Mouse (Mus musculus) heart, embryonic 10.5 days (tissue): ENCODE measurements around the gene Jade1. TPM values are rescaled to one million over a fixed set of nuclear protein-coding genes. Genes with fewer than 3 reads are reported as not detected.

Experiments
- DNase-seq: peaks from one replicate; pipeline ENCODE4 v3.0.0-alpha.2; 2017; ENCODE audit warnings: low spot score
- H3K27ac ChIP-seq: fragments of 300-500 bp; sonication (generic); 2 replicates; pipeline ENCODE4 v1.5.1; 2016; ENCODE audit warnings: mild to moderate bottlenecking
- H3K27me3 ChIP-seq: fragments of 300-500 bp; sonication (generic); 2 replicates; pipeline ENCODE4 v1.6.1; 2016; ENCODE audit warnings: mild to moderate bottlenecking; ENCODE audit not compliant: poor library complexity, insufficient read depth, severe bottlenecking
- H3K36me3 ChIP-seq: fragments of 300-500 bp; sonication (generic); 2 replicates; pipeline ENCODE4 v1.6.1; 2016; ENCODE audit warnings: mild to moderate bottlenecking, moderate library complexity
- H3K4me1 ChIP-seq: fragments of 300-500 bp; sonication (generic); 2 replicates; pipeline ENCODE4 v1.6.1; 2016; ENCODE audit warnings: mild to moderate bottlenecking
- H3K4me3 ChIP-seq: fragments of 300-500 bp; sonication (generic); 2 replicates; pipeline ENCODE4 v1.5.1; 2016; ENCODE audit warnings: mild to moderate bottlenecking, moderate library complexity
- H3K9me3 ChIP-seq: fragments of 300-500 bp; sonication (generic); 2 replicates; pipeline ENCODE4 v1.6.1; 2016; ENCODE audit warnings: mild to moderate bottlenecking, moderate library complexity
- WGBS: fragments of 180-500 bp; shearing (Covaris S2); methylation state at CpG from one replicate; pipeline ENCODE4 v1.1.7; 2016; 5-methylcytosine and 5-hydroxymethylcytosine counted together
- polyA plus RNA-seq: library from polyadenylated mRNA; unstranded; fragments of >200 nt; fragmentation: Nextera tagmentation; extraction: Ambion mirVana; gene quantifications from 2 replicates; pipeline ENCODE4 v1.2.1, GENCODE M21; 2016

Jade1 gene
- polyA plus RNA-seq, 1 experiment from 2014 or later = 13.1 TPM

DNA sequence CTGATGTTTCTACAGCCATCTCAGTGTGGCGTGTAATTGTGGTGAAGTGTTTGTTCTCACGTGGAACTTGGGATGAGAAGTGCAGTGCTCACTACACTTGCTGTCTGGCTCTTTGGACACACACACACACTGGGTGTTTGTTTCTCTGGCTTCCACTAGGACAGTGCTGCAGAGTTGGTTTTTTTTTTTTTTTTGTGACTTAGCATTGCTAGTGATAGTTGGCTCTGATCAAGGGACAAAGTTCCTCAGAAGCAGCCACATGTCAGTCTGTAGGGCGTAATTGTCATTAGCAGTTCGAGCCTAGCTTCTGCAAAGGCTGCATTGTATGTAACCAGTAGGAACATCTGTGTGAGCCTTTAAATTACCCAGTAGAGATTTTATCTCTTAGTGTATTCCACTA lies 16.6 kb downstream of the Jade1 start:
- 81% methylated on average over 4 of the region's 4 CpGs for WGBS
- H3K27me3 ChIP-seq = no peaks in the 10 kb centered on the region
- DNase-seq = no peak
- peaks cover 60% of the 10 kb centered on the region for H3K4me1 ChIP-seq
- no peaks in the 10 kb centered on the region for H3K36me3 ChIP-seq
- H3K27ac ChIP-seq = no peak overlapping the region
- H3K4me3 ChIP-seq = no peak overlapping the region
- H3K9me3 ChIP-seq = no peaks in the 10 kb centered on the region

DNA sequence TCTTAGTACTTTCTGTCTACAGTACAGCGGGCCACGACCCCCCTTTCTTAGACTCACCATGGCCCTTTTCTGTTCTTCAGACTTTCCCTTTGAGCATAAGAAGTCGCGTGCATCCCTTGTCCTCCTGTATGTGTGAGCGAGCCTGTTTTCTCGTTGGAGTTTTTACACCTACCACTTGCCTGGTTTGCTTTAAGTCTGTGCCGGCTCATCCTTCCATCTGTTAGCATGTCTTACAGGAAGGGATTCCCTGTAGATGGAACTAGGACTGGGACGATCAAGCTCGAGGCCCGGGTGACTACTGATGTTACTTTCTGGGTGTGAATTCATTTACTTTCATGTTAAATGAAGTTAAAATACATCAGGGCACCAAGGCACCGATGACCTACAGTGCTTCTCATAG lies 17.4 kb downstream of the Jade1 start:
- no peak overlapping the region for H3K27ac ChIP-seq
- WGBS = 90% methylated on average over 11 of the region's 11 CpGs
- no peak for DNase-seq
- H3K9me3 ChIP-seq = no peaks in the 10 kb centered on the region
- no peak overlapping the region for H3K4me3 ChIP-seq
- no peaks in the 10 kb centered on the region for H3K27me3 ChIP-seq
- H3K4me1 ChIP-seq = peaks cover 66% of the 10 kb centered on the region
- H3K36me3 ChIP-seq = no peaks in the 10 kb centered on the region

DNA sequence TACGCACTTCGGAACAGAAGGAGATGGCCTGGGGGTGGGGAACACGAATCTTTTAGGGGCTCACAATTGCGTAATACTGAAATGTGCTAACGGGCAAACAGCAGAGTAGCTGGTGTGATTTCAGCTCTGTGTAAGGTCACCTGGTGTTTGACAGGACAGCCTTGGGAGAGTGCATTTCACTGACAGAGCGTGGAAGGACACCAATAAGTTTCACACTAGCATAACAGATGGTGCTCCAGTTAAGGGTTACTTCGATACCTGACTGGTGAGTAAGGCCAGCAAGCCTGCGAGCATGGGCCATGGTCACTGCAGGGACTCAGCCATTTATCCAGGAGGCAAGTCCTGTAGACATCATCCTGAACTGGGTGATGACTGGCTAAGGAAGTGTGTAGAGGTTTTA lies 18.7 kb downstream of the Jade1 start:
- H3K27ac ChIP-seq = peak overlapping the region; percentile 73
- no peaks in the 10 kb centered on the region for H3K36me3 ChIP-seq
- H3K4me3 ChIP-seq = no peak overlapping the region
- H3K4me1 ChIP-seq = peaks cover 77% of the 10 kb centered on the region
- no peaks in the 10 kb centered on the region for H3K9me3 ChIP-seq
- H3K27me3 ChIP-seq = no peaks in the 10 kb centered on the region
- no peak for DNase-seq
- WGBS = 67% methylated on average over 8 of the region's 8 CpGs

DNA sequence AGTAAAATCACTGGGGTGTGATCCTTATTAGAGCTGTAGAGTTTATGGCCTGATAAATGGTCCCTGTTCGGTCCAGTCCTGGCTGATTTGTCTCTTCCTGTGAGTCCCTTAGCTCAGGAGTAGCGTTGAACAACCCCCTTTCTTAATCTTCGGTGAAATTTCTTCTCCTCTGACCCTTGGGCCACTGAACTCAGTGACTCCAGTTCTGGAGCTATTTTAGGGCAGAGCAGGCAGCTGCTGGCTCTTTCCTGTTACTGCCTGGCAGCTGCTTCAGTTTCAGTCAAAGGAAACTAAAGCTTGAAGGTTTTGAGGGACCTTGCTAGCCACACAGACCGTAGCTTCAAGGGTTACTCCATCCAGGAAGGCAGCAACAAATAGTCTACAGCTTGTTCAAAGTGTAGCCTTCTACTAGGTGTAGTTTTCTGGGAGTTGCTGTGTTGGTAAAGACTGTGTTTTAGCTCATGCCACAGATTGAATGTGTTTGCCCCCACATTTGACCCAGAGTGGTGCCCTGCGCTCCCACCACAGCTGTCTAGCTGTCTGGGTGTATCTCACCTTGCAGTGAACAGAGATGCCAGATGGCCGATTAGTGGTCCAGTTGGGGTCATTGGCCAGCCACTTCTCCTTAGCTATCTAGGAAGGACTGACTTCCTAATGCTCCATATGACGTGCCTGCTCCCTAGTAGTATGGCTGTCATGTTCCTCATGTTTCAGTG lies 19.3 kb downstream of the Jade1 start:
- H3K9me3 ChIP-seq = no peaks in the 10 kb centered on the region
- H3K27ac ChIP-seq = peak overlapping the region; percentile 73
- no peak for DNase-seq
- WGBS = 44% methylated on average over 7 of the region's 7 CpGs
- no peaks in the 10 kb centered on the region for H3K36me3 ChIP-seq
- peak overlapping the region; percentile 12; the same call in 1 of the 2 replicates for H3K4me3 ChIP-seq
- no peaks in the 10 kb centered on the region for H3K27me3 ChIP-seq
- peaks cover 80% of the 10 kb centered on the region for H3K4me1 ChIP-seq

DNA sequence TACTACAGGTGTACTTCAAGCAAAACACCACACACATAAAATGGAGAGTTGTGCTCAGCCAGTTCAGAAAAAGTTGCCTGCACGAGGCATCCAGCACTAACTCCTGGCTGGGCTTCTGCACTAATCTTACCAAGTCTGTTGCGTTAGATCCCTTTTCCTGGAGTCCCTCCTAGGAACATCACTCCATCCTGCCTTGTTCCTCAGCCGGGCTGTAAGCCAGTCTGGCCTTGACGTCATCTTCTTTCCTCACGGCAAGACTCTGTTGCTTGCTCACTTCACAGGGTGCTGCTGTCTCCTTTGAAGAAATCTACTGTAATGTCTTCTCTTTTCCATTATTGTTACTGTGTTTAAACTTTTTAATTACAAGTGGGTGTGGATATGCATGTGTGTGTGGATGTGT lies 20.4 kb downstream of the Jade1 start:
- H3K36me3 ChIP-seq = no peaks in the 10 kb centered on the region
- H3K9me3 ChIP-seq = no peaks in the 10 kb centered on the region
- no peak for DNase-seq
- H3K27ac ChIP-seq = no peak overlapping the region
- no peaks in the 10 kb centered on the region for H3K27me3 ChIP-seq
- no peak overlapping the region for H3K4me3 ChIP-seq
- 65% methylated on average over 5 of the region's 5 CpGs for WGBS
- H3K4me1 ChIP-seq = peaks cover 76% of the 10 kb centered on the region

DNA sequence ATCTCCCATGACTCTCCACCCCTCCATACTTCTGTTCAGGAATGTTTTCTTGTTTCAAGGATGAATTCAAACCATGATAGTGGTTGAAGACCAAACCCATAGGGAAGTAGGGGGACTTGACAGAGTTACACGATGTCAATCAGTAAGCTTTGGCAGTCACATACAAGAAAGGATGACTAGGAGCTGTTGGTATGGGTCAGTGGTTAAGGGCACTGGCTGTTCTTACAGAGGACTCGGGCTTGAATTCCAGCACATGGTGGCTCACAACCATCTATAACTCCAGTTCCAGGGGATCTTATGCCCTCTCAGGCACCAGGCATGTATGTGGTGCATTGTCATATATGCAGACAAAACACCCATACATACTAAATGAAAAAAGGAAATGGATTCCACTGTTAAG lies 21.7 kb downstream of the Jade1 start:
- Histone ChIP-seq H3K4me3 (no peak overlapping the region), H3K27ac (no peak overlapping the region), H3K4me1 (peaks cover 78% of the 10 kb centered on the region), H3K9me3 (no peaks in the 10 kb centered on the region), H3K36me3 (0 out of 2 replicates have a peak, but pooled peaks cover 3% of the 10 kb centered on the region), H3K27me3 (no peaks in the 10 kb centered on the region)
- no peak for DNase-seq
- WGBS = 92% methylated on average over 2 of the region's 2 CpGs

DNA sequence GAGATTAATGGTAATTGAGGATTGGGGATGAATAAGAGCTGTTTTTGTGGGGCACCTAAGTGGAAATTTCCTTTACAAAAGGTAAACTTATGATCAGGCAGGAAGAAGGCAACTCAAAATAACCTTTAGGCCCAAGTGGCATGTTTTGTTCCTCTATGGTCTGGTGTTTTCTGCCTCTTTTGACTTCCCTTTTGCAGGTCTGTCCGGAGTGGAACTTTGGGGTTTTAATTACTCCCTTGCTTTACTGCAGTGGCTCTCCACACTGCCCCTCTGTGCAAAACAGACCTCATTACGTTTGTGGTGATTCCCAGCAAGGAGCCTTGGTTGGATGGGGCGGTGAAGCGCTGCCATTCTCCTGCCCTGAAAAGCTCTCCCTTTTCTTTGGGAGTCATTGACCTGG lies 24.3 kb downstream of the Jade1 start:
- no peak overlapping the region for H3K27ac ChIP-seq
- no peaks in the 10 kb centered on the region for H3K27me3 ChIP-seq
- 0 out of 2 replicates have a peak, but pooled peaks cover 3% of the 10 kb centered on the region for H3K36me3 ChIP-seq
- no peaks in the 10 kb centered on the region for H3K9me3 ChIP-seq
- WGBS = 65% methylated on average over 4 of the region's 4 CpGs
- H3K4me3 ChIP-seq = no peak overlapping the region
- peaks cover 76% of the 10 kb centered on the region for H3K4me1 ChIP-seq
- DNase-seq = no peak

DNA sequence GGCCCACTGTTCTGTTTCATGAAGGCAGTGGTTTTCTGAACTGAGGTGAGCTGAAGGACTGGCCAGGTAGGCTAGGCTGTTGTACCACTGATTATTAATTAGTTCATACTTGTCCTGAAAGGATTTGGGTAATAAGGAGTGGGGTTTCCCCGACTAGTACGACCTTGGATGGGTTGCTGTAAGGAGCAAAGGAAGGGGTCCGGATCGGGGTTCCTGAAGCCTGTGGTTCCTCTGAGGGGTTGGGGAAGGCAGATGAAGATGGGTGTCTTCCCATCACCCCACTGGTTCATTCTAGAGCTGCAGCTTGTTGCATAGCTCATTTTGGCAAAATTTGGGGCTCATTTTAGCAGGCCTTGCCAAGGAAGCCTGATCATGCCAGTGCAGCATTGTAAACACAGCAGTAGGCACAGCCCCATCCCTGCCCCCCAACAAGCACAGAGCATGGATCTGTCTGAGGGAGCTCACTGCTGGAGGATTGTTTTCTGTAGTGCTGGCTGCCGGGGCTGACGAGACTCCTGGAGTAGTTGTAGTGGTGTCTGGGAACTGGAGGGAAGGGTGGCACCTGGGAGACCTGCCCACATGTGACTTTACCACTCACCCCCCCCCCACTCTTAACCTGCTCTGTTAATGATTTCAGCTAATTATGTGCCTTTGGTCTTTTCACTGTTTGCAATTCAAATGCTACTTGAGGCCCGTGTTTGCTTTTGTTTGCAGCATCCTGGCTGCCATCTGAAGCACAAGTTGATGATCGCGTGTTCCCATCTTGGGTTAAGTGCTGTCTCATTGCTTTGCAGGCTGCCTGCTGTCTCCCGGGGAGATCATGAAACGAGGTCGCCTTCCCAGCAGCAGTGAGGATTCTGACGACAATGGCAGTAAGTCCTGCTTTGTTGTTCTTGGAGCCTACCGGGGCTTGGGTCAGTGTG lies 25.1 kb downstream of the Jade1 start:
- Histone ChIP-seq H3K36me3 (0 out of 2 replicates have a peak, but pooled peaks cover 3% of the 10 kb centered on the region), H3K4me3 (no peak overlapping the region), H3K4me1 (peaks cover 71% of the 10 kb centered on the region), H3K9me3 (no peaks in the 10 kb centered on the region), H3K27ac (no peak overlapping the region), H3K27me3 (no peaks in the 10 kb centered on the region)
- WGBS = 58% methylated on average over 14 of the region's 14 CpGs
- no peak for DNase-seq

DNA sequence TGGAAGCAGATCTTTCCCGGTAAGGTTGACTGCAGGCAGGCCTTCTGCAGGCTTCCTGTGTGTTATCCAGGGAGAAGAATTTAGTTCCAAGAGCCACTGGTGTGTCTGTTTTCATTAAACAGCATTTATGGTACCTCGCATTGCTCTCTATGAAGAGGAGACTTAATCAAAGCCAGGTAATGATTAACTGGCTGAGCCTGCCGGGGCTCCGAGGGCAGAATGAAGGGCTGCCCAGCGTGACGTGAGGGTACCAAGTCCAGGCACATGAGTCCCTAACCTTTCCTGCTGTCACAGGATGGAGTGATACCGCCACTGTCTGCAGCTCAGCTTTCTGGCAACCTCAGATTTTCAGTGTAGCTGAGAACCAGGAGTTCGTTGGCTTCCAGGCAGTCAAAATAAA lies 25.9 kb downstream of the Jade1 start:
- 68% methylated on average over 8 of the region's 8 CpGs for WGBS
- no peak for DNase-seq
- Histone ChIP-seq H3K27me3 (no peaks in the 10 kb centered on the region), H3K9me3 (no peaks in the 10 kb centered on the region), H3K4me1 (peaks cover 64% of the 10 kb centered on the region), H3K27ac (no peak overlapping the region), H3K36me3 (0 out of 2 replicates have a peak, but pooled peaks cover 3% of the 10 kb centered on the region), H3K4me3 (no peak overlapping the region)

DNA sequence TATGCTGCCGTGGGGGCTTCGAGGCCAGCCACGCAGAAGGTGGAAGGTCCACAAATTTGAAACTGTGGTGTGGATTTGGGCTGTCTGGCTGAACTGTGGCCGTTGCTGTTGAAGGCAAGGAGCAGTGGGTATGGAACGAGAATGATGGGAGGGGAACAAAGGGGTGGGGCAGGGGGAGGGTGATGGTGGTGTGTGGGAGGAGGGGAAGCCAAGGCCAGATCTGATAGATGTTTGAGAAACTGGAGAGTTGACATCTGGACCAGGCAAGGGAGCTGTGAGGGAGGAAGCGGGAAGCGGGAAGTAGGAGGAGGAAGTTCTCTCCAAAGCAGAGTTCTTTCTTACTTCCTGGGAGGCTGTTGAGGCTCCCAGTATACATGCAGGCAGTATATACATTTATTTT lies 26.7 kb downstream of the Jade1 start:
- Histone ChIP-seq H3K9me3 (no peaks in the 10 kb centered on the region), H3K4me1 (peaks cover 66% of the 10 kb centered on the region), H3K27me3 (no peaks in the 10 kb centered on the region), H3K36me3 (0 out of 2 replicates have a peak, but pooled peaks cover 3% of the 10 kb centered on the region), H3K27ac (no peak overlapping the region), H3K4me3 (no peak overlapping the region)
- 76% methylated on average over 7 of the region's 7 CpGs for WGBS
- no peak for DNase-seq

DNA sequence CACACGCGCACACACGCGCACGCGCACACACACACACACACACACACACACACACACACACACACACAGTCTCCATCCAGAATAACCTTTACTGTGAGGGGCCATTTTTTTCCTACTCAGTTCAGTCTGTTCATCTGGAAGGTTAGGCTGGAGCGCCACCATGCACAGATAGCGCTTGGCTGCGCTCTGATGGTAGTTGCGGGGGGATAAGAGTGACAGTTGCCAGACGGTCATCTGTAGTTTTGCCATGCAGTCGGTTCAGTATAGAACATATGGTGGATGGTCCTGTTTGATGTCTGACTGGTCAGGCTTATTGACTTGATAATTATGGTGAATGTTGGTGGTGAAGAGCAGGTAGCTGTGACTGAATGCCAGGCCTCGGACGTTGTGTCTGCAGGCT lies 27.6 kb downstream of the Jade1 start:
- no peak overlapping the region for H3K27ac ChIP-seq
- peaks cover 66% of the 10 kb centered on the region for H3K4me1 ChIP-seq
- 0 out of 2 replicates have a peak, but pooled peaks cover 3% of the 10 kb centered on the region for H3K36me3 ChIP-seq

DNA sequence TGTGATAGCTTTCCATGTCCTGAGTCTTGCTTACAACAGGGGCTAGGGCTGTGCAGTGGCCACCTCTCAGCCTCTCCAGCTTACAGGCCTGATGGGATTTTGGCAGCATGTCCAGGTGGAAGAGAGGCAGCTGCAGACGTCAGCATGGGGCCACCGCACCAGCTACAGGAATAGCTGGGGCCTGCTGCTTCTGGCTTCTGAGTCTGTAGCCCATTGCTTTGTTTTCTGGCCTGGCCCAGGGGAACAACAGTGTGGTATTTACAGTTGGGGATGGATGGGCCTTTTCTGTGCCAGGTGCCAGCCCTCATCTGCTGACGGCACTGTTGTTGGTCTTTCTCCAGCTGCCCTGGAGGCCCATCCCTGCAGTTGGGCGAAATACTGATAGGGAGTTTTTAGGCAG lies 28.1 kb downstream of the Jade1 start:
- no peak for DNase-seq
- H3K27ac ChIP-seq = 0 out of 2 replicates have a peak overlapping the region, but pooled peaks have one; percentile 29
- no peaks in the 10 kb centered on the region for H3K27me3 ChIP-seq
- H3K4me3 ChIP-seq = no peak overlapping the region
- 0 out of 2 replicates have a peak, but pooled peaks cover 3% of the 10 kb centered on the region for H3K36me3 ChIP-seq
- peaks cover 64% of the 10 kb centered on the region for H3K4me1 ChIP-seq
- WGBS = 79% methylated on average over 4 of the region's 4 CpGs
- H3K9me3 ChIP-seq = no peaks in the 10 kb centered on the region

More for the DNA sequence above, 27.6 kb downstream of the Jade1 start:
- no peaks in the 10 kb centered on the region for H3K9me3 ChIP-seq
- DNase-seq = no peak
- 87% methylated on average over 14 of the region's 14 CpGs for WGBS
- no peaks in the 10 kb centered on the region for H3K27me3 ChIP-seq
- H3K4me3 ChIP-seq = no peak overlapping the region

DNA sequence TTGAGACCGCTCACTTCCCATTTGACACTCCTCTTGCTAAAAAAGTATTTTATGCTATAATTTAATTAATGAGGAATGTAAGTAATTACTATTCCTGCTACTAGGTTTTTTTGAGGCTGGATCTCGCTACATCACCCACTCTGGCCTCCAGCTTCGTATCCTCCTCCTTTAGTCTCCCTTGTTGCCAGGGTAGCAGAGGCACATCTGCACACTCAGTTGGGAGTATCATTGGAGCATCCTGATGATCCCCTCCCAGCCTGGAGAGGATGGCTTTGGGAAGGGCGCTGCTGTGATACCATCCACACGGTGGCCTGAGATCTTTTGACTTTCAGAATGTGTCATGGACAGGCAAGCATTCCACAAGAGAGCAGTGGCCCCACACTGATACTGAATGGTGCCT lies 30.0 kb downstream of the Jade1 start:
- 78% methylated on average over 5 of the region's 5 CpGs for WGBS
- H3K4me1 ChIP-seq = peaks cover 58% of the 10 kb centered on the region
- no peaks in the 10 kb centered on the region for H3K9me3 ChIP-seq
- H3K27me3 ChIP-seq = no peaks in the 10 kb centered on the region
- no peak overlapping the region for H3K4me3 ChIP-seq
- no peak overlapping the region for H3K27ac ChIP-seq
- DNase-seq = no peak
- H3K36me3 ChIP-seq = peaks cover 12% of the 10 kb centered on the region
